Mouse (Mus musculus): ENCODE data around the gene Pax3. TPM values are rescaled to one million over a fixed set of nuclear protein-coding genes. Genes with fewer than 3 reads are reported as not detected.

Pax3 gene
- polyA plus RNA-seq, 3 experiments from 2014 or later = not detected

- no peak for ATAC-seq
Measured at GRCm38 (mm10) chr1:78057939-78058338, 139.0 kb downstream of the Pax3 start.

GRCm38 (mm10) chr1:78053677-78054076 lies 143.3 kb downstream of the Pax3 start:
- ATAC-seq = no peak

Other genes starting within 250 kb of the Pax3 start
- 1 to 10 TPM; 1.2 to 1.7 (median 1.5) TPM for gene Sgpp2, start 113.2 kb upstream of the Pax3 start, polyA plus RNA-seq (2017; shearing (Covaris generic))